Mouse (Mus musculus) gastrocnemius, adult 18-20 months (tissue): ENCODE results near the gene Cdk14. TPM values are rescaled to one million over a fixed set of nuclear protein-coding genes. Genes with fewer than 3 reads are reported as not detected.
A peak's percentile ranks its signal among the peaks of the same experiment; 100 is the strongest.
"Not testable (repeated sequence)": the region's sequence is repeated elsewhere in the genome, so short reads cannot be mapped to it uniquely, and the experiment has no call there.

Experiments
- DNase-seq: peaks from one replicate; pipeline ENCODE4 v3.0.0; 2021; ENCODE audit warnings: low spot score
- total RNA-seq, 2 experiments: library from RNA; stranded (reverse); gene quantifications; 2 replicates each; pipeline ENCODE4 v1.2.3; 2021

Cdk14 gene
- total RNA-seq, 2 experiments from 2014 or later = 2.8 to 2.9 TPM

DNA sequence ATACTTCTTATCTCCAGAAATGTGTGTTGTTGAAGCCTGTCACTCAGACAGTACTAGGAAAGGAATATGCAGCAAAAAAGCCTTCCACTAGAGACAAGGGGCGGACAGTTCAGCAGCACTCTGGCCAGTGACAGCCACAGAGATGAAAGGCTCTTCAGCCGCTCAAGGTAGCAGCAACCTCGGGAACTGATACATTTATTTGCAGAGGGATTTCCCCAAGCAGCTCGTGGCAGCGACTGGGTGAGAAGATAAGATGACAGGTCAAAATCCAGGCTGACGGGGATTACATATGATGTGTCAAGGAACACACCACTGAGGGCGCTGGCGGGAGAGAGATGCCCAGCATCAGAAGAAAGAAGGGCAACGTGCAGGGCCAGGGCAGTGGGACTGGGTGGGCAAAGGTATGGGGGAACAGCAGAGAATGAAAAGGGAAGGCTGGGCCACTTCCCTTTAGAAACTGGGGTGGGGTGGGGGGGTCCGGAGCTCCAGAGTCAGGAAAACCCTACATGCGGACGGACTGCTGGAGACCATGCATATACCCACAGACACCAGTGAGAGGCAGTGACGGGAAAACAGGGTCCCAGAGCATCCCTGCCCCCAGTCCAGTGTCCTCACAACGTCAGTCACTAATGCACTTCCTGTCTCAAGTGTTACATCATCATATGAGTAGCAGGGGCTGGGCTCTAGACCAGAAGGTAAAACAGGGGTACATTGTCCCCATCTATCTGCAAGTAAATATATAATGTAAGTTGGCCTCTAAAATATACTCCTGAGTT is 51.5 kb downstream of the Cdk14 start:
- DNase-seq = no peak

- no peak for DNase-seq
Measured at GRCm38 (mm10) chr5:5367550-5367949, 52.6 kb downstream of the Cdk14 start.

GRCm38 (mm10) chr5:5365285-5366076 is 54.6 kb downstream of the Cdk14 start:
- DNase-seq = no peak

DNA sequence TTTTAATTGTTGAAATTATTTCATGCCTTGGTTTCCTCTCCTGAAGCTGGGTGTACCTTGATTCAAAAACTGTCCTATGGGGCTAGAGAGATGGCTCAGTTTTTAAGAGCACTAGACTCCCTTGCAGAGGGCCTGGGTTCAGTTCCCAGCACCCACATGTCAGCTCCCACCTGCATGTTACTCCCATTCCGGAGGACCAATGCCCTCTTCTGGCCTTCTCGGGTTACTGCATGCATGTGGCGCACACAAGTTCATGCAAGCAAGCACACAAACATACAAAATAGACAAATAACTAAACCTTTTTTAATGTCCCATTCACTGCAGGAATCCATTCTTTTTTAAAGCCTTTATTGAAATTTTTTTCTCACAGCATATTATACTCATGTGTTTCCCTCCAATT is 58.4 kb downstream of the Cdk14 start:
- DNase-seq = no peak

GRCm38 (mm10) chr5:5360338-5360737 is 59.8 kb downstream of the Cdk14 start:
- DNase-seq = no peak

DNA sequence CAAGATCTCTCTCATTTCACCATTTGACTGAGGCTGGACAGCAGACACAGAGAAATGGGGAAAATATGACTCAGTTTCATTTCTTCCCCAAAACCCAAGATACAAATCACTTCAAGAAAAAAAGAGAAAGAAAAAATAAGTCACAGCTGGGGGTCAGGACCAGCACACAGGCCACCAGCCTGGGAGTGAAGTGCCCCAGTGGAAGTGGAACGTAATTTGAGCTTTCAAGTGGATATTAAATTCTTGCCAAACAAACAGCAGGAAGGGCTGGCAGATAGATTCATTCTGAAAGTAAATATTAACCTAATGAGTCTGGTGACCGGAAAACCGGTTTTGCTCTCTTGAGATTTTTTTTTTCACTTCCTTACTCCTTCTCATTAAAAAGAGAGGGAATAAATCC is 60.2 kb downstream of the Cdk14 start:
- no peak for DNase-seq

DNA sequence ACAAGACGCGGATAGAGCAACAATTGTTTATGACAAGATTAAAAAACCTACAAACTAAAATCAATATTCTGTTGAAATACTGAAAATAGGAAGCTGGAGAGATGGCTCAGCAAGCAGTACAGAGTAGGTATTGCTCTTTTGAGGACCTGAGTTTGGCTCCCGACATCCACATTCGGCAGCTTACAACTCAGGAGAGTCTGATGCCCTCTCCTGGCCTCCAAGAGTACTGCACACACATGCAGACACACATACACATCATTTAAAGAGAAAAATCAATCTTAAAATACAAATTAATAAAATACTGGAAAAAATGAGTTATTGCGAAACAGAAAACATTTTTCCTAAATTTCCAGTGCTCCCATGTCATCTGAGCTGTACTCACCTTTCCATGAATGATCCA is 60.7 kb downstream of the Cdk14 start:
- DNase-seq = no peak

DNA sequence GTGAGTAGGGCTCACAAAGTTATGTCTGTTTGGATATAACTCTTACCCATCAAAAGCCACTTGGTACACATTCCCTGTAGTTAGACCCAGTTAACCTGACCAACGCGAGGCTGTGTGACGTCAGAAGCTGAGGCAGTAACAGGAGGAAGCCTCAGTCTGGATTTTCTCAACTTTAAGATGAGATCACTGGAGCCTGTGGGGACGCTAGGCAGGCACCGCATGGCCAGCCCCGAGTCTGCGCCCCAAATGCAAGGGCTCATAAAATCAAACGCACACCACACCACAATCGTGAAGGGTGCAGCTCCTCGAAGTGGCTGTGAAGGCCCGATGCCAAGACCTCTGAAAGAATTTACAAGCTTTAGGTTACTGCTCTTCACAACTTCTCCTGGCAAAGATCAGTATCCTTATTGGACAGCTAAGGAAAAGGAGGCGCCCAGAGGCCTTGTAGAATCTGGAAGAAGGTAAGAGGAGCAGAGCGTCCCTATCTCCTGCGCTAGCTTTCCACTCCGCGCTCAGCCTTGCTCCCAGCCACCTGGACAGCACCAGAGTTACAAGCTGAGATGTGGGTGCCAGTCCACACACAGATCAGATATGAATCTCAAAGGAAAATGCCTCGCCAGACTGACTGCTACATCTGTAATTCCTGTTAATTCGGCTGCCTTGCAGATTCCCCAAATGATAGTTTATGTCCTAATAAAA is 61.9 kb downstream of the Cdk14 start:
- no peak for DNase-seq

- DNase-seq = no peak
Measured at GRCm38 (mm10) chr5:5354684-5355368, 65.3 kb downstream of the Cdk14 start.

GRCm38 (mm10) chr5:5353946-5354345 is 66.2 kb downstream of the Cdk14 start:
- DNase-seq = no peak

DNA sequence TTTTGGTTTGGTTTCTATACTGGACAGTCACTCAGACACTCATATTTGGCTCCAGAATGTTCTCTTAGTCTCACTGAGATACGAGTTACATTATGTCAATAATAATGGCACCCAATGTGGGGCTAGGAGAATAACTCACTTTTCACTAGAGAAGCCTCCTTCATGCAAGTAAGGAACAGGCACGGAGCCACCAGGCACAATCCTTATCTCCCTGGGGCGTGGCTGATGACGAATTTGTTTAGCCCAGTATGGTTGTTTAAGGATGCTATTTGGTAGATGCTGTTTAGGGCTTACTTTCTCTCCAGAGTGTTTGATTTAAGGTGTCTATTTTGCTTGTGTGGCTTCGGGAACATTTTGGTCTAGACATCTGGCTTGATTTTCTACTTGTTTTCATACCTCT is 75.5 kb downstream of the Cdk14 start:
- DNase-seq = no peak

GRCm38 (mm10) chr5:5343741-5344140 is 76.4 kb downstream of the Cdk14 start:
- no peak for DNase-seq

DNA sequence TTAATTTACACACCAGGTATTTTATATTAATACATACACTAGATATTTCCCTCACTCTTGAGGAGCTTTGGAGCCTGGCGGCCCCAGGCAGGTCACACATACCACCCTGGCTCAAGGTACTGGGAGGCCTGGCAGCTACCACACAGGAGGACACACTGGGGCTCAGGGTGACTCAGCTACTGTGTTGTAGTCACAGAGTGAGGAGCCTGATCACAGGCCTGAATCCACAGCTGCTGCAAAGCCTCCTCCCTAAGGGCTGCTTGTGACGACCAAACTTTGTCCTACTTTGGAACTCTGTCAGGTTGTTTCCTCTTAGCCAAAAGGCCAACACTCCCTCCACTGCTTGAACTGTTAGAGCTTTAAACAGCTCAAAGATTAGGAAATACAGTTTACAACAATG is 76.8 kb downstream of the Cdk14 start:
- DNase-seq = peak; percentile 62

GRCm38 (mm10) chr5:5342410-5343137 is 77.5 kb downstream of the Cdk14 start:
- peak; percentile 44 for DNase-seq

GRCm38 (mm10) chr5:5341611-5342010 is 78.5 kb downstream of the Cdk14 start:
- DNase-seq = no peak

- DNase-seq = no peak
Measured at GRCm38 (mm10) chr5:5333916-5334315, 86.2 kb downstream of the Cdk14 start.

GRCm38 (mm10) chr5:5330926-5331460 is 89.1 kb downstream of the Cdk14 start:
- no peak for DNase-seq

DNA sequence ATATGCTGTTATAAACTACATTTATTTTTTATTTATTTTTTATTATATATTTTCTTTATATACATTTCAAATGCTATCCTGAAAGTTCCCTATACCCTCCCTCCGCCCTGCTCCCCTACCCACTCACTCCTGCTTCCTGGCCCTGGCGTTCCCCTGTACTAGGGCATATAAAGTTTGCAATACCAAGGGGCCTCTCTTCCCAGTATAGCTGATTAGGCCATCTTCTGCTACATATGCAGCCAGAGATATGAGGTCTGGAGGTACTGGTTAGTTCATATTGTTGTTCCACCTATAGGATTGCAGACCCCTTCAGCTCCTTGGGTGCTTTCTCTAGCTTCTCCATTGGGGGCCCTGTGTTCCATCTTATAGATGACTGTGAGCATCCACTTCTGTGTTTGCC is 91.1 kb downstream of the Cdk14 start:
- not testable (repeated sequence) for DNase-seq

DNA sequence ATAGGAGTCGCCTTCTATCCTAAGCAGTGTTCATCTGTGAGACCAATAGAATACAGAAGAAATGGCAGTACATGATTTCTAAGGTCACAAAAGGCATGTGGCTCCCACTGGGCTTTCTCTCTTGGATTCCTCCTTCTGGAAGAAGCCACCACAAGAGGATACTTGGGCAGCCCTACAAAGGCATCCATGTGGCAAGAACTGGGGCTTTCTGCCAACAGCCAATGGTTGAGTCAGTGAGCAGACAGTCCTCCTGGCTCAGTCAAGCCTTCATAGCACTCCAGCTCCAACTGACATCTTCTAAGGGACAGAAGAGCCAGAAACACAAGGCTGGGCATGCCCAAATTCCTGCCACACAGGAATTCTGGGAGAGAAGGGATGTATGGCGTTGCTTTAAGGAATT is 93.4 kb downstream of the Cdk14 start:
- peak; percentile 47 for DNase-seq

- no peak for DNase-seq
Measured at GRCm38 (mm10) chr5:5322699-5323098, 97.4 kb downstream of the Cdk14 start.
